Mouse (Mus musculus) layer of hippocampus, postnatal 36 days (tissue): ENCODE data around the gene Mtmr1. TPM values are rescaled to one million over a fixed set of nuclear protein-coding genes. Genes with fewer than 3 reads are reported as not detected.
"Not testable (repeated sequence)": the region's sequence is repeated elsewhere in the genome, so short reads cannot be mapped to it uniquely, and the experiment has no call there.

Source experiments
- DNase-seq, 2 experiments: peaks; one replicate each; pipeline ENCODE4 v3.0.0; 2022
- total RNA-seq, 2 experiments: library from RNA; stranded (reverse); gene quantifications; 2 replicates each; pipeline ENCODE4 v1.2.3; 2021

Mtmr1 gene
- 10 to 100 TPM; 59.2 to 61.8 TPM for total RNA-seq

DNA sequence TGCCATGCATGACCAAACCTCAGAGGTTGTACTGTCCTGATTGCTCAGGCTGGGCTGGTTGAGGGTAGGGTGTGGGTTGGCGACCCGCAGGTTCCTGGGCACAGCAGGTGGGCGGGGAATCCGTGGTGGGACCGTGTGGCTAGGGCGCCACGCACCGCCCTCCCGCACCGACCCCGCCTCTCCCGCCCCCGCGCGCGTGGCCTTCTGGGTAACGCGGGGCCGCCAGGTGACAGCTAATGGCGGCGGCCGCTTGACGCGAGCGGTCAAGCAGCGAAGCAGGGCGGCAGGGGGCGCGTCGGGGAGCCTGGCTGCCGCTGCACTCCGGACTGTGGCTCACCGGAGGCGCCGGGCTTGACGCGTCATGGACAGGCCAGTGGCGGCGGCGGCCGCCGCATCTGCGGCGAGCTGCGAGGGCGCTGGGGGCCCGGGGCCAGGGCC lies at the start of gene Mtmr1:
Mtmr1 (plus strand) TSS at position 207 of the 438 bp plus-strand sequence.
- DNase-seq, result peak; percentile 71 to 72

DNA sequence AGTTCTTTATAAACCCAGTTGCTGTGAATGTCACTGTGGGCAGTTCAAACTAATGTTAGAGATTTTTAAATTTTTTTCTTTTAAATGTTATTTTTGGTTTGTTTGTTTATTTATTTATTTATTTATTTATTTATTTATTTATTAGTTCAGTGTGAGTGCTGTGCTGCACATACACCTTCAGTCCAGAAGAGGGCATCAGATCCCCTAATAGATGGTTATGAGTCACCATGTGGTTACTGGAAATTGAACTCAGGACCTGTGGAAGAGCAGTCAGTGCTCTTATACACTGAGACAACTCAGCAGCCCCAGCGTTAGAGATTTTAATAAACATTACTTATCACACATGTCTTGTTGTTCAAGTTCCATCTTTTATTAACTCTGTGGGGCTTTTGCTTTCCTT lies 12.5 kb upstream of the Mtmr1 start:
- no peak for DNase-seq

GRCm38 (mm10) chrX:71355331-71355730 lies 9.2 kb upstream of the Mtmr1 start:
- no peak for DNase-seq

DNA sequence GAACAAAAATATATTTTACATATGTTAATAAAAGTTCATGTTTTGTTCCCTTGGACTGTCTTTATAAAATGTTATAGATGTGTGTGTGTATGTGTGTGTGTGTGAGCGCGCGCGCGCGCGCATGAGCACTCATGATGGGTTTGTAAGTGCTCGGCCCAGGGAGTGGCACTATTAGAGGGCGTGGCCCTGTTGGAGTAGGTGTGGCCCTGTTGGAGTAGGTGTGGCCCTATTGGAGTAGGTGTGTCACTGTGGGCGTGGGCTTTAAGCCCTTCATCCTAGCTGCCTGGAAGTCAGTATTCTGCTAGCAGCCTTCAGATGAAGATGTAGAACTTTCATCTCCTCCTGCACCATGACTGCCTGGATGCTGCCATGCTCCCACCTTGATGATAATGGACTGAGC lies 2.8 kb upstream of the Mtmr1 start:
- not testable (repeated sequence) for DNase-seq

GRCm38 (mm10) chrX:71364062-71364461 lies 498 bp upstream of the Mtmr1 start:
- DNase-seq, result peak; percentile 13 to 36

DNA sequence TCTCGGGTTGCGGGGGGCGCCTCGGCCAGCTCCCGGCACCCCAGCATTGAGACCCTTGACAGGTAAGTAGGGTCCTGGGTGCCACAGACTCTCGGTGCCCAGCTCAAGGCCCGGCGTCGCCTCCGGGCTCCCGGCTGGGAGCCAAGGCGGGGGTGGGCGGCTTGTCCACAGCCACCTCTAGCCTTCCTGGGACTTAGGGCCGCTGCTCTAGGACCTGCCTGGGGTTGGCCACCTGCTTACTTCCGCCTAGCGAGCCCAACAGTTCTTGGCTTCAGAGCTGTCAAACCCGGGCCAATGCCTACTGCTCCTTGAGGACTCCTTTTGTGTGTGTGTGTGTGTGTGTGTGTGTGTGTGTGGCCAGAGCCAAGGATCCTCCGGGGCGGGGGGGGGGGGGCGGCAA lies 451 bp downstream of the Mtmr1 start:
- DNase-seq, result peak; percentile 3 to 8

DNA sequence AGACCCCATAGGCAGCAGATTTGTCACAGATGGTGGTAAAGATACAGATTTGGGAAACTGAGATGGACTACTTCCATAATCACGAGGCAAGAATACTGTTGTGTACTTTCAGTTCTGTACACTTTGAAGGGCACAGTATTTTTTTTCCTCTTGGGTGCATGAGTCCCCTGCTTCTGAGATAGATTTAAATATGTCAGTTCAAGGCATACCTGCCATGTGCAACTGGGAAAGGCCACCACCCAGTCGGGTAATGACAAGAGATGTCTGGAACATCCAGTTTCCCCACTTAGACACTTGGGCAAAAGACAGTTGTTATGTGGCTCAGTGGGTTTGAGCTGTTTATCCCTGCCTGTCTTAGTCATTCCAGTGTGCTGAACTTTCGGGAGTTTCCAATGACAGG lies 950 bp downstream of the Mtmr1 start:
- DNase-seq, result peak in 1 of 2 experiments; percentile 2

GRCm38 (mm10) chrX:71366973-71367372 lies 2.4 kb downstream of the Mtmr1 start:
- DNase-seq, result no peak

- no peak for DNase-seq
These were observed 12.2 kb downstream of the Mtmr1 start for GRCm38 (mm10) chrX:71376781-71377180.

DNA sequence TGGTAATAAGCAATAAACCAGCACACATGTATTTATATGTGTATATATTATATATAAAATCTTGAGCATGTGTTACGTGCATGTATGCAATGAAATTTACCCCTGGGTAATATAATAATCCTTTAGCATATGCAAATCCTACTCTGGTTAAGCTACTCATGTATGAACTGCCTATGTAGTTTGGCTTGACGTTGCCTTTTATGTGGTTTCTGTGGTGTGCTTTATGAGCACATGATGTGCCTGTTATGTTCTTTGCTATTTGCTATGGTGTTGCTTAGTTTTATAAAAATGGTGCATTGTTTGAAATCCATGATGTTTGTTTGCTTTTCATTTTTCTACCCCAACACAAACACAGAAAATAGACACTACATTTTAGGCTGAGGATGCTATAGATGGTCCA lies 13.9 kb downstream of the Mtmr1 start:
- DNase-seq, result no peak

- peak in 1 of 2 experiments; percentile 18 for DNase-seq
These were observed 17.0 kb downstream of the Mtmr1 start for GRCm38 (mm10) chrX:71381571-71381970.

DNA sequence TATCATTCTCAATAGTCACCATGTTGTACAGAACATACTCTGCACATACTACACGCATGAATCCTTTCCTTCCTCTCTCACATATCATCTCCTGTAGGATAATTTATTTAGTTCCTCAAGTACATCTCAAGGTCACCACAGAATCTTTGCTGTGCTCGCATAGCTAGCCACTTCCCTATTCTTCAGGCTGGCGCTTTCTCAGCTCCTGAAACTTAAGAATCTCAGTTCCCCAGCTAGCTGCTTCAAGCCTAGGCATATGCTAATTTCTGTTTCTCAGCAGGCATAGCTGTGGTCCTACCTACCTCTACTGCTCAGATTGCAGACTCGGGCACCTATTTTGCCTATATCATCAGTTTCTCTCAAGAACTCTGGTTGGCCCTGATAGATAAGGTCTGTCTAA lies 31.8 kb downstream of the Mtmr1 start:
- DNase-seq, result no peak

- no peak for DNase-seq
These were observed 41.7 kb downstream of the Mtmr1 start for GRCm38 (mm10) chrX:71406290-71406689.

- no peak for DNase-seq
These were observed 43.8 kb downstream of the Mtmr1 start for GRCm38 (mm10) chrX:71408386-71408785.

GRCm38 (mm10) chrX:71412776-71413175 lies 48.2 kb downstream of the Mtmr1 start:
- no peak for DNase-seq

DNA sequence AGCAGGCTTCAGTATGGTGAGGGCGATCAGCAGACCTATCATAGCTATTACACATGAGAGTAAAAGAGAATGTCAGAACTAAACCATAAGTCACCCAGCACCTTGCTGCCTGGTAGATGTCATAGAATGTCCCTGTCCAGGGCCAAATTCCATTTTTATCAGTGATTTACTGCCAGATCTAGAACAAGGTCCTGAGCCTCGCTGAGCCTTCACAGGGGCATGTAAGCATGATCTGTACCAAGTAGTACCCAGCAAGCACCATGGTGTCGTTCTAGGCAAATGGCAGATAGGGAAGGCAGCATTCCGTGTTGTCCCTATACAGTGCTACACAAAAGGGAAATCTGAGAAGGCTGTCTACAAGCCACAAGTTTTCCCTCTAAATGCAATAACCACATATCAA lies 49.1 kb downstream of the Mtmr1 start:
- DNase-seq, result no peak

DNA sequence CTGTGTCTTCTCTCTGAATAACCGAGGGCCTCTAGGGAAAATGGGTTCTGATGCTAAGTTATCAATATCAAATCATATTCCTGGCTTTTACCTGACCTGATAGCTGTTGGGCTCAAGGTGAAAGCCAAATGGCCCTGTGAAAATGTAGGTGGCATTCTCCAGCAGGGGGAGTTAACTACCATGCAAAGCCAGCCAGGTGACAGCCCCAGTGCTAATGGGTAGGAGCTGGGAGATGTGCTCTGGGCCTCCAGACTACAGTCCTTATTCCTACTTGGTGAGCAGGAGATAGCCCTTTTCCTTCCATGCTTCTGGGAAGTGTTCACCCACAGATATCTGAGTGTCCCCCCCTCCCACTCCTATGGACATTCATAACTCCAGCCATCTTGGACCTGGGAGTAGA lies 60.3 kb downstream of the Mtmr1 start:
- no peak for DNase-seq

DNA sequence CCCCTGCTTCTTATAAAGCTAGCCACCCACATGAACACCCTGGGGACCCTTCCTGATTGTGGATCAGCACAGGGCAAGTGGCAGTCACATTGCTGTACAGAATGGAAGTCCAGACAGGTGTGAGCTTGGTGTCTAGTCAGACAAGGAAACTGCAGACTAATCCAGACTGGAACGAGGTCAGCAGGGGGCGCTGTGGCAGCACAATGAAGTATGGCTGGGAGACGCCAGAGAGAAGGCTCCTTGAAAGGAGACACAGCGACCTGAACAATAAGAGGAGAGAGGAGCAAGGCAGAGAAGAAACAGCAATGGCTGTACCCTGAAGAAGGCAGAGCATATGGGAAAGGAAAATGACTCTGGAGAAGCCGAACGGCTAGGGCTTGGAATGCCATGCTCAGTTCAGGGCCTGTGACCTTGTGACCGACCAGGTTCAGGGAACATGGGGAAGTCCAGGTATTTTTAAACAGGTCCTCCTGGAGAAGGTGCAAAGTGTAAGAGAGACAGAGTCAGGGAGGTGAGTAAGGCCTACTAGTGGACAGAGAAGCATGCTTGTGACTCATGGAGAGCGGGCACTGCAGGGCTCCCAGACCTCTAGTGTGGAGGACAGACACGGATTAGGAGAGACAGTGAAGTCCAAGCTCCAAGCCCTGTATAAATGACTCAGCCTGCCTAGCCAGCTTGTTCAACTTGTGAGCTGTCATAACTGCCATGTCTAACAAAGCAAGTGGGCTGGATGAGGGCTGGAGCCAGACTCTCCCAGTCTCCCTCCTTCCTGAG lies 61.4 kb downstream of the Mtmr1 start:
- DNase-seq, result peak; percentile 57 to 66

GRCm38 (mm10) chrX:71427491-71427890 lies 62.9 kb downstream of the Mtmr1 start:
- DNase-seq, result no peak

DNA sequence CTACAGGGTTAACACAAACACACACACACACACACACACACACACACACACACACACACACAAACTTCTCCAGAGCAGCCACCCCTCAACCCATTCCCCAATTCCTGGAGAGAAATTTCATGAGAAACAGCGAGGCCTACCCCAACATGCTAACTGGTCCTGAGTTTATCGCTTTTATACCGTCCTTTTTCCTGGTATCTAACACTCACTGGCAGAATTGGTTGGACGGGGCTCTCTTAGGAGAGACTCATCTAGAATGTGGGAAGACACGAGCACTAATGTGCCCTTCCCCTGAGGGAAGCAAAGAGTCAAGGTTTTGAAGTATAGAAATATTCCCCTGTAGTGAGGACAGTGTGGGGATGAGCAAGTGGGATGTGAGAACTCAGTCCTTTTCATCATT lies 66.3 kb downstream of the Mtmr1 start:
- DNase-seq, result no peak

DNA sequence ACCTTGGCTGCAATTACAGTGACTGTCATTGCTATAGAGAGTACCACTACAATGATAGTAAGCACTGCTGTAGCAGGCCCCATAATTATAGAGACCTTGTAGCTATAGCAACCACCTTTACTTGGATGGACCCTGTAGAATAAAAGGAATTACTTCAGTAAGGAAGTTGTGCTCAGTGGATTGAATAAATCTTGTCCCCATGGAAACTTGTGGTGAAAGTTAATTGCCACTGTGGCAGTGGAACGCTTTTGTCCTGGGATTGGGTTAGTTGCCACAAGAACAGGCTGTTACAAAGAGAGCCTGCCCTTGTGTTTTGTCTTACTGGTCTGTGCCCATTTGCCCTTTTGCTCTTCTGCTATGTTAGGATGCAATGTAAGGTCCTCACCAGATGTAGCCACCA lies 69.9 kb downstream of the Mtmr1 start:
- no peak for DNase-seq

GRCm38 (mm10) chrX:71434860-71435259 lies 70.3 kb downstream of the Mtmr1 start:
- DNase-seq, result no peak

GRCm38 (mm10) chrX:71435542-71435941 lies 71.0 kb downstream of the Mtmr1 start:
- no peak for DNase-seq

- DNase-seq, result no peak
These were observed 74.9 kb downstream of the Mtmr1 start for GRCm38 (mm10) chrX:71439473-71439872.

GRCm38 (mm10) chrX:71442916-71443315 lies 78.4 kb downstream of the Mtmr1 start:
- no peak for DNase-seq
